Mouse (Mus musculus) lung, postnatal 0 days (tissue): Measurements from ENCODE around the gene Cerk.

ENCODE experiments used
- CTCF ChIP-seq: IDR thresholded peaks from 2 replicates; pipeline ENCODE4 v1.5.1; 2016; ENCODE audit warnings: antibody characterized with exemption, mild to moderate bottlenecking
- EP300 ChIP-seq: IDR thresholded peaks from 2 replicates; pipeline ENCODE4 v1.6.1; 2016; ENCODE audit warnings: antibody characterized with exemption, mild to moderate bottlenecking, control low read depth

GRCm38 (mm10) chr15:86169817-86170110 lies 16.2 kb downstream of the Cerk start:
- TF ChIP-seq CTCF: no peak
- TF ChIP-seq EP300: peak; percentile 79
